In the genomic region with DNA sequence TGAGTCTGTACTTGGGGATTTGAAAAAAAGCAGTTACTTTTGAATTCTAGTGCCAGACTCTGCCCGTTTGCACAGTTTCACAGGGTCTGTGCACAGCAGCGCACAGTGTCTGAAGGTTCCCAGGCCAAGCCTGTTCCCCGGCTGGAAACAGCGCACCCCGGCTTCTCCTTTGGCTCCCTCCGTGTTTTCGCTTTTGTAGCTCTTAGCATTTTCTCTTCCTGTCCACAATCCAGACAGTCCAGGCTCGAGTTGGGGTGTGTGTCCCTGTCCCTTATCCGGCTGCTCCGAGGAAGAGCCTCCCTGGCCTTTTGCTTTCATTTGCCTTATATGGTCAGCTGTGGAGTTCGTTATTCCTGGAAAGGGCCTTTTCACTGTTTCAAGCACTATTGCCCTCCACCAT, we compare ENCODE assay signal across 8 mouse cellular contexts.
DNase-seq lines count a peak whose midpoint lies in the region; TF ChIP-seq lines count a peak whose summit lies in the region.

No protein-coding gene starts in this region.

- no peak for TF ChIP-seq POLR2A in bone marrow macrophage, adult 2 months (IDR thresholded peaks at IDR 0.05; ENCODE audit: borderline replicate concordance, low read depth, low read length)

- DNase-seq in adrenal gland, adult (ENCODE audit: inconsistent age in 2 of 2, low spot score in 1 of 2) = peak; percentile 72 to 88
- DNase-seq in heart, embryonic 10.5 days (ENCODE audit: low spot score) = no peak
- peak; percentile 64 to 81 for DNase-seq in kidney, postnatal 25 days
- DNase-seq in lung, postnatal 4 days = peak; percentile 58 to 71
- no peak for DNase-seq in frontal cortex, postnatal 14 days (ENCODE audit: low spot score in 2 of 2)
- DNase-seq in cerebellum, adult 11-12 months = no peak
- no peak for DNase-seq in spleen, postnatal 4 days (ENCODE audit: low spot score in 2 of 2)

- H3K4me3 ChIP-seq in bone marrow macrophage, adult 2 months (ENCODE audit: insufficient read depth, low read length) = peak overlapping the region; percentile 45; the same call in 1 of the 2 replicates
- H3K4me3 ChIP-seq in heart, embryonic 10.5 days = peak overlapping the region; percentile 51

- H3K27ac ChIP-seq in bone marrow macrophage, adult 2 months (ENCODE audit: insufficient read depth, low read depth, low read length) = 0 out of 2 replicates have a peak overlapping the region, but pooled peaks have one; percentile 70
- peak overlapping the region; percentile 89 for H3K27ac ChIP-seq in heart, embryonic 10.5 days

- TF ChIP-seq CTCF in bone marrow macrophage, adult 2 months (IDR thresholded peaks at IDR 0.05; ENCODE audit: low read depth, low read length) = no peak

- peaks cover 21% of the 10 kb centered on the region for H3K4me1 ChIP-seq in bone marrow macrophage, adult 2 months (ENCODE audit: control insufficient read depth, insufficient read depth, low read length)
- peaks cover 69% of the 10 kb centered on the region for H3K4me1 ChIP-seq in heart, embryonic 10.5 days

- H3K36me3 ChIP-seq in heart, embryonic 10.5 days = no peaks in the 10 kb centered on the region

- no peaks in the 10 kb centered on the region for H3K27me3 ChIP-seq in heart, embryonic 10.5 days (ENCODE audit: insufficient read depth, poor library complexity, severe bottlenecking)

- WGBS in heart, embryonic 10.5 days = 15% methylated on average over 11 of the region's 11 CpGs

- no peaks in the 10 kb centered on the region for H3K9me3 ChIP-seq in heart, embryonic 10.5 days

Comparison
In these comparisons a context has a peak if more than half of its experiments do, and no peak if none do; other contexts are left out.
1. DNase-seq: peak in adrenal gland, adult (2 of 2), kidney, postnatal 25 days (2 of 2) and lung, postnatal 4 days (2 of 2); none in heart, embryonic 10.5 days (single experiment), frontal cortex, postnatal 14 days (0 of 2), cerebellum, adult 11-12 months (single experiment) and spleen, postnatal 4 days (0 of 2).